Mouse (Mus musculus): ENCODE measurements around the gene Ank3.

- no peak for TF ChIP-seq CTCF (IDR thresholded peaks at IDR 0.05; ENCODE audit: low read depth, low read length)
- no peak for TF ChIP-seq POLR2A (IDR thresholded peaks at IDR 0.05; ENCODE audit: extremely low read depth, insufficient read depth, low read length)
Observed at GRCm38 (mm10) chr10:69725078-69725477, 326.5 kb downstream of the Ank3 start.

Measured in liver, adult 2 months (tissue).